Mouse (Mus musculus) mouse trophoblast stem cell (cell line): ENCODE results near the gene Tle6.

Experiments
- in situ Hi-C, 2 experiments: fragments of 300-500 bp; cut with MseI, MboI; formaldehyde crosslinking; loops; 2 replicates in 1 of 2; 3 replicates in 1 of 2; pipeline ENCODE4 v1.15.1; 2025

The Tle6 gene

GRCm38 (mm10) chr10:81595599-81595998 lies 5.3 kb downstream of the Tle6 start:
- in situ Hi-C loops = no loop called here

DNA sequence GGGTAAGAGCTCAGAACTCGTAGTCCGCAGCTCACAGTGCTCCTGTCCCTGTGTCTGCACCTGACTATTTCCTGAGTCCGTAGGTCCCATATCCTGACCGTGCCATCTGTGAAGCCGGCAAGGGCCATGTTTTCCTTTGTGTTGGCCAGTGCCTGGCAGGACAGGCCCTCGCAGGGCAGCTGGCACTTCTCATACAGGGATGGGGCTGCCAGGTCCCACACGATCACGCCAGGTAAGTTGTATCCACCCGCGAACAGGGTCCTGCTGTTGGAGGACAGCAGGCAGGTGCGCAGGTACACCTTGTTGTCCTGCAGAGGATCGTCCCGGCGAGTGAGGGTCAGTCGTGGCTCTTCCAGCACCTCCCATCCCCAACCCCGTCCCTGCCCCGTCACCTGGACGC lies 6.9 kb downstream of the Tle6 start:
- in situ Hi-C loops = no loop called here

DNA sequence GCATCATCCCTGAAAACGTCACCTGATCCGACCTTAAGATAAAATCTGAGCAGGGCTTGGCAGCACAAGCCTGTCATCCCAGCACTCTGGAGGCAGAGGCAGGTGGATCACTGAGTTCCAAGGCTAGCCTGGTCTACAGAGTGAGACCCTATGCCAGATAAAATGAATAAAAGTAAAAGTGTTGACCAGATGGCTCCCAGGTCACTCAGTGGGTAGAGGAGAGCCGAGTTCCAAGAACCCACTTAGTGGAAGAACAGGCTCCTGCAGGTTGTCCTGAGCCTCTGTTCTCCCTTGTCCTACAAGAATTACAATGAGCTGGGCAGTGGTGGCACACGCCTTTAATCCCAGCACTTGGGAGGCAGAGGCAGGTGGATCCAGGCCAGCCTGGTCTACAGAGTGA lies 7.7 kb downstream of the Tle6 start:
- in situ Hi-C loops = no loop called here

DNA sequence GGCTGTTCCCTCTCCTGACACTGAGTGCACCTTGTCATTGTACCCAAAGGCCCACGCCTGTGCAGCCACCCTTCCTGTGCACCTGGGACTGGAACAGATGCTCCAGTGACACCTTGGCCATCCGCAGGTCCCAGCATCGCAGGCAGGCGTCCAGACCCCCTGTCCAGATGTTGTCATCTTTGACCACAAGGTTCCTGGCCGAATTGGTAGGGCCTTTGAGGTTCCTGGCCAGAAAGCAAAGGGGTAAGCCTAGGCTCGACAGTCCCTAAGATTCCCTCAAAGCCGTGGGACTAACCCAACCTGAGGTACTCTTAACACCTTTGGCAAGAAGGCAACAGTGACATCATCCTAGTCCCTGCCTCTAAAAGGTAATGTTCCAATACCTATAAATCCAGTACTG lies 8.2 kb downstream of the Tle6 start:
- in situ Hi-C loops = no loop called here

GRCm38 (mm10) chr10:81591846-81592245 lies 9.0 kb downstream of the Tle6 start:
- in situ Hi-C loops = no loop called here

DNA sequence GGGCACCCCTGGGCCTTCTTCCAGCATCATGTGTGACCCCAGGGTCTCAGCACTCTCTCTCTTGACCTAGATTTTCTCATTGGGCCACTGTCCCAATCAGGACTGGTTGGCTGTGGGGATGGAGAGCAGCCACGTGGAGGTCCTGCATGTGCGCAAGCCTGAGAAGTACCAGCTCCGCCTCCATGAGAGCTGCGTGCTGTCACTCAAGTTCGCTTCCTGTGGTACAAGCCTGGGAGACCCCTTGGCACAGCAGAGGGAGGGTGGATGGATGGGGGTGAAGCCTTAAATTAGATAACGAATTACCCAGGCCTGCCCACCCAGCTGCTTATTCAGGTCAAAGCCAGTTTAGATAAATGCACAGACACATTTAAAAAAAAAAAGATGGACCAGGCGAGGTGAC lies 12.1 kb downstream of the Tle6 start:
- in situ Hi-C loops = no loop called here

DNA sequence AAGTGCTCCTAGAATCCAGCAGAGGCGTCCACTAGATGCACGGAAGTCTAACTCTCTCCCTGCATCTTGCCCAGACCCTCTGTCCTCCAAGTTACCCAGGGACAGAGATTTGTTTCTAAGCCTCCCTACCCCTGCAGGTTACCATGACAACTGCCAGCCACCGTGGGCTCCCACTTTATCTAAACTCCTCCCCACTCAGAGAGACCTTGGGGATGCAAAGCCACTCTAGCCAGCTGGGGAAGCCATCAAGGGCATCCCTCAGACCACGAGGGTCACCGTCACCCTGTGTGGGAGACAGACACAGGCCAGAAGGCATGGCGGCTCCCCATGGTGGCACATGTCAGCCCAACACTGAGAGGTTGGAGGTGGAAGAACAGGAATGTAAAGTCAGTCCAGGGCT lies 17.5 kb downstream of the Tle6 start:
- in situ Hi-C loops = no loop called here

GRCm38 (mm10) chr10:81580441-81581070 lies 20.3 kb downstream of the Tle6 start:
- in situ Hi-C loops = no loop called here

DNA sequence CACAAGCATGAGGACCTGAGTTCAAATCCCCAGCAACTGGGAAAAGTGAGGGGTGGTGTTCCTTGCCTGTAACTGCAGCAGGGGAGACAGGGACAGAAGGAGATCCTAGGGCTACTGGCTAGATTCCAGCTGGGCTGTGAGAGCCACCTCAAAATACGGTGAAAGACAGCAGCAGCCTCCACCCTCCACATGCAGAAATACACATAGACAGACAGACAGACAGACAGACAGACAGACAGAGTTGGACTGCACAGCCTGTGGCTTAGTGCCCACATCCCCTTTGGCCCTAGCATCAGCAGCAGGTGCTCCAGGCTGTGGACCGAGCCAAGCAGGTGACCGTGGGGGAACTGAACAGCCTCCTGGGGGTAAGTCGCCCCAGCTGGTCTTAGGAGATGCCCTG lies 20.9 kb downstream of the Tle6 start:
- in situ Hi-C loops = no loop called here

DNA sequence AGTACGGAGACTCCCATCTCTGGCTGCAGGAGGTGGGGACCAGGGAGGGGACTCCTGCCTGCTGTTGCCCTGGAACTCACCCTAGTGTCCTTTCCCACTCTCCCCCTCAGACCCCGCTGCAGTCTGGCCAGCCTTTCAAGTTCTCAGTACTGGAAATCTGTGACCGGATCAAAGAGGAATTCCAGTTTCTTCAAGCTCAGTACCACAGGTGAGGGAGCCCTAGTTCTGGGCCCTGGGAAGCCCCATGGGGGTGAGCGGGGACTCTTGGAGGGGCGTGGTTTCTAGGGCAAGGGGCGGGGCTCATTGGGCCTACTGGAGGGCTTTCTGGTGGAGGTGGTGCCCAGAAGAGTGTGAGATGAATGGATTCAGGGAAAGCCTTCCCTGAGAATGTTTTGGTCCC lies 25.2 kb downstream of the Tle6 start:
- in situ Hi-C loops = no loop called here

DNA sequence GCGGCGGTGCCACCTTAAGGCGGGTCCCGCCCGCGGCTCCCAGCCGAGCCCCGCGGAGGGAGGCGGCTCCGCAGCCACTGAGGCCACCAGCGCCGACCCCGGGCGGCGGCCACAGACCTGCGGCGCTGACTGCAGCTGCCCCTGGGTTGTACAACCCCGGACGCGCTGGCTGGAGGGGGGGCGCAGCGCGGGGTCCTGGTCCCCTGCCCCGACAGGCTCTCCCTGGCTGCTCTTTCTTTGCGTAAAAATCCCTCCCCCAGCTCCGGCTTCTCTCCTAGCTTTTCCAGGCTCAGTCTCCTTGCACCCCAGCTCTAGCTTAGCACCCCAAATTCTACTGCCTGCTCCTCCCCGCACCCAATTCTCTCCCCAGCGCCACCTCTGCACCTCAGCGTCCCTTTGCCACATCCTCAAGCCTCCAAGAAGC lies 25.7 kb downstream of the Tle6 start:
- in situ Hi-C loops = no loop called here

- in situ Hi-C loops = no loop called here
Observed at GRCm38 (mm10) chr10:81574081-81575056, 26.5 kb downstream of the Tle6 start, which contains the start of gene Tle2. Gene Tle2, plus strand, starts transcription at chr10:81574561.

DNA sequence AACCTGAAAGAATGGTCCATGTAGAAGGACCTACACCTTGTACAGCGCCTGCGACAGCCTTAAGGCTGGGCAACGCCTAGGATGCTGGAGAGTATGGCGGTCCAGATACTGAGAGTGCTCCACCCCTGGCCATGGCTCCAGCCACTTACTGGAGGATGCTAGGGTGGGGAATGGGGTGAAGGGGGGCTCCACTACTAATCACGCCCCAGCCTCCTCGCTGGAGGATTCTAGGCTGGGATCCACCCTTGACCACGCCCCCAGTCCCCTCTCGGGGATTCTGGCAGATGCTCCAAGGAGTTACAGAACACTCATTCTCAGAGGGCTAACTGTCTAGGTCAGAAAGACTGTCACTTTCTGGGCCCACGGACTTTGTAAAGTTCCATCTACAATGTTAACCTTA lies 27.9 kb downstream of the Tle6 start:
- in situ Hi-C loops = no loop called here

- in situ Hi-C loops = no loop called here
Observed at GRCm38 (mm10) chr10:81572133-81572671, 28.7 kb downstream of the Tle6 start.

GRCm38 (mm10) chr10:81571501-81571876 lies 29.4 kb downstream of the Tle6 start:
- in situ Hi-C loops = no loop called here

- in situ Hi-C loops = no loop called here
Observed at GRCm38 (mm10) chr10:81570831-81571500, 29.9 kb downstream of the Tle6 start.

DNA sequence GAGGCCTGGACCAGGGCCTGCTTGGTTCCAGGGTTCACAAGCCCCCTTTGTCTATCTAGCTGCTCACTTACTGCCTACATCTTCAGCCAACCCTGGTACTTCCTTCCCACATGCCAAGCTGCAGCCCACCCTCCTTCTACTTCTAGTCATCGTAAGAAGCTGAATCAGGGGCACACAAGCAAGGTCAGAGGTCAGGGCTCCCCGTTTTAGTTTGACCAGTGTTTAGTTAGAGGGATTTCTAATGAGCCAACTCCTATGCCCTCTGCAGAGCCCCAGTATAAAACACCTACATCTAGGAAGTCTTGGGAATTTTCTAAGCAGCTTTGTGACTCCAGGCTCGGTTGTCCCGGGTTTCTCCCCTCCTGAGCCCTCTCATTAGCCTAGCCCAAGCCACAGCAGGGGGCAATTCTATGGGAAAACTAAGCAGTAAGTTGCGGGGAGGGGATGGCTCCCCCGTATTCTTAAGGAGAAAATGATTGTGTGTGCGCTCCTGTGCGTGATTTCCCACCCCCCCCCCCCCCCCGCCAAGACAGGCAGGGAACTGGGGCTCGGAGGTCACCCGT lies 30.6 kb downstream of the Tle6 start:
- in situ Hi-C loops = no loop called here

GRCm38 (mm10) chr10:81569507-81570237 lies 31.2 kb downstream of the Tle6 start:
- in situ Hi-C loops = no loop called here

GRCm38 (mm10) chr10:81568381-81569191 lies 32.3 kb downstream of the Tle6 start:
- in situ Hi-C loops = no loop called here
